Mouse (Mus musculus): ENCODE data around the gene Ptov1. TPM values are rescaled to one million over a fixed set of nuclear protein-coding genes. Genes with fewer than 3 reads are reported as not detected.

Gene Ptov1
- polyA plus RNA-seq, 1 experiment from 2014 or later, result 156 TPM

- no peaks in the 10 kb centered on the region for H3K27me3 ChIP-seq (ENCODE audit: control insufficient read depth, insufficient read depth, low read length)
- no peaks in the 10 kb centered on the region for H3K9me3 ChIP-seq (replicated peaks; ENCODE audit: control insufficient read depth, low read length)
- H3K4me3 ChIP-seq (replicated peaks; ENCODE audit: low read length), result no peak overlapping the region
- H3K27ac ChIP-seq (ENCODE audit: low read length), result no peak overlapping the region
- no peak for ATAC-seq (ENCODE audit: insufficient read depth, low FRiP score)
- peaks cover 27% of the 10 kb centered on the region for H3K36me3 ChIP-seq (ENCODE audit: control insufficient read depth, insufficient read depth, low read length)
- 62% methylated on average over 3 of the region's 3 CpGs for WGBS
- H3K9ac ChIP-seq (ENCODE audit: low read length), result no peak overlapping the region
- H3K4me1 ChIP-seq (ENCODE audit: control insufficient read depth, insufficient read depth, low read length), result peaks cover 18% of the 10 kb centered on the region
- no peak overlapping the region for H3K4me2 ChIP-seq (ENCODE audit: low read depth, low read length)
Observed at GRCm38 (mm10) chr7:44826771-44827170, 42.8 kb downstream of the Ptov1 start.

GRCm38 (mm10) chr7:44824872-44825271 is 44.7 kb downstream of the Ptov1 start:
- 15% methylated on average over 3 of the region's 3 CpGs for WGBS
- Histone ChIP-seq H3K9ac (ENCODE audit: low read length) (no peak overlapping the region), H3K4me3 (replicated peaks; ENCODE audit: low read length) (no peak overlapping the region), H3K9me3 (replicated peaks; ENCODE audit: control insufficient read depth, low read length) (no peaks in the 10 kb centered on the region), H3K4me1 (ENCODE audit: control insufficient read depth, insufficient read depth, low read length) (peaks cover 26% of the 10 kb centered on the region), H3K27ac (ENCODE audit: low read length) (no peak overlapping the region), H3K4me2 (ENCODE audit: low read depth, low read length) (no peak overlapping the region), H3K27me3 (ENCODE audit: control insufficient read depth, insufficient read depth, low read length) (no peaks in the 10 kb centered on the region), H3K36me3 (ENCODE audit: control insufficient read depth, insufficient read depth, low read length) (peaks cover 14% of the 10 kb centered on the region)
- ATAC-seq (ENCODE audit: insufficient read depth, low FRiP score), result 0 out of 2 replicates have a peak, but pooled peaks have one; percentile 35

- H3K4me1 ChIP-seq (ENCODE audit: control insufficient read depth, insufficient read depth, low read length), result peaks cover 38% of the 10 kb centered on the region
Observed at GRCm38 (mm10) chr7:44823409-44823808, 46.2 kb downstream of the Ptov1 start.

GRCm38 (mm10) chr7:44821666-44822448 is 47.7 kb downstream of the Ptov1 start:
- Histone ChIP-seq H3K4me1 (ENCODE audit: control insufficient read depth, insufficient read depth, low read length) (peaks cover 50% of the 10 kb centered on the region), H3K9ac (ENCODE audit: low read length) (no peak overlapping the region), H3K36me3 (ENCODE audit: control insufficient read depth, insufficient read depth, low read length) (no peaks in the 10 kb centered on the region), H3K9me3 (replicated peaks; ENCODE audit: control insufficient read depth, low read length) (no peaks in the 10 kb centered on the region), H3K4me3 (replicated peaks; ENCODE audit: low read length) (no peak overlapping the region), H3K4me2 (ENCODE audit: low read depth, low read length) (no peak overlapping the region), H3K27me3 (ENCODE audit: control insufficient read depth, insufficient read depth, low read length) (no peaks in the 10 kb centered on the region), H3K27ac (ENCODE audit: low read length) (no peak overlapping the region)
- 75% methylated on average over 7 of the region's 7 CpGs for WGBS
- no peak for ATAC-seq (ENCODE audit: insufficient read depth, low FRiP score)

More at GRCm38 (mm10) chr7:44823409-44823808, 46.2 kb downstream of the Ptov1 start:
- no peak for ATAC-seq (ENCODE audit: insufficient read depth, low FRiP score)
- Histone ChIP-seq H3K27me3 (ENCODE audit: control insufficient read depth, insufficient read depth, low read length) (no peaks in the 10 kb centered on the region), H3K36me3 (ENCODE audit: control insufficient read depth, insufficient read depth, low read length) (no peaks in the 10 kb centered on the region), H3K9ac (ENCODE audit: low read length) (no peak overlapping the region), H3K4me3 (replicated peaks; ENCODE audit: low read length) (no peak overlapping the region), H3K9me3 (replicated peaks; ENCODE audit: control insufficient read depth, low read length) (no peaks in the 10 kb centered on the region), H3K27ac (ENCODE audit: low read length) (no peak overlapping the region), H3K4me2 (ENCODE audit: low read depth, low read length) (no peak overlapping the region)
- 40% methylated on average over 7 of the region's 7 CpGs for WGBS

- Histone ChIP-seq H3K4me1 (ENCODE audit: control insufficient read depth, insufficient read depth, low read length) (peaks cover 46% of the 10 kb centered on the region), H3K27me3 (ENCODE audit: control insufficient read depth, insufficient read depth, low read length) (no peaks in the 10 kb centered on the region), H3K9ac (ENCODE audit: low read length) (0 out of 2 replicates have a peak overlapping the region, but pooled peaks have one; percentile 7), H3K36me3 (ENCODE audit: control insufficient read depth, insufficient read depth, low read length) (no peaks in the 10 kb centered on the region), H3K4me2 (ENCODE audit: low read depth, low read length) (no peak overlapping the region), H3K27ac (ENCODE audit: low read length) (no peak overlapping the region), H3K4me3 (replicated peaks; ENCODE audit: low read length) (no peak overlapping the region), H3K9me3 (replicated peaks; ENCODE audit: control insufficient read depth, low read length) (no peaks in the 10 kb centered on the region)
- WGBS, result 67% methylated on average over 3 of the region's 3 CpGs
- no peak for ATAC-seq (ENCODE audit: insufficient read depth, low FRiP score)
Observed at GRCm38 (mm10) chr7:44820525-44820924, 49.1 kb downstream of the Ptov1 start.

- no peak overlapping the region for H3K4me3 ChIP-seq (replicated peaks; ENCODE audit: low read length)
- 48% methylated on average over 5 of the region's 5 CpGs for WGBS
- 0 out of 2 replicates have a peak overlapping the region, but pooled peaks have one; percentile 89 for H3K4me2 ChIP-seq (ENCODE audit: low read depth, low read length)
- ATAC-seq (ENCODE audit: insufficient read depth, low FRiP score), result no peak
- 0 out of 2 replicates have a peak overlapping the region, but pooled peaks have one; percentile 6 for H3K9ac ChIP-seq (ENCODE audit: low read length)
- H3K4me1 ChIP-seq (ENCODE audit: control insufficient read depth, insufficient read depth, low read length), result peaks cover 50% of the 10 kb centered on the region
- no peaks in the 10 kb centered on the region for H3K27me3 ChIP-seq (ENCODE audit: control insufficient read depth, insufficient read depth, low read length)
- H3K27ac ChIP-seq (ENCODE audit: low read length), result no peak overlapping the region
- H3K36me3 ChIP-seq (ENCODE audit: control insufficient read depth, insufficient read depth, low read length), result no peaks in the 10 kb centered on the region
- no peaks in the 10 kb centered on the region for H3K9me3 ChIP-seq (replicated peaks; ENCODE audit: control insufficient read depth, low read length)
Observed at GRCm38 (mm10) chr7:44819863-44820262, 49.7 kb downstream of the Ptov1 start.

- Histone ChIP-seq H3K27me3 (ENCODE audit: control insufficient read depth, insufficient read depth, low read length) (no peaks in the 10 kb centered on the region), H3K36me3 (ENCODE audit: control insufficient read depth, insufficient read depth, low read length) (no peaks in the 10 kb centered on the region), H3K4me1 (ENCODE audit: control insufficient read depth, insufficient read depth, low read length) (peaks cover 51% of the 10 kb centered on the region), H3K4me2 (ENCODE audit: low read depth, low read length) (peak overlapping the region; percentile 89), H3K9me3 (replicated peaks; ENCODE audit: control insufficient read depth, low read length) (no peaks in the 10 kb centered on the region), H3K9ac (ENCODE audit: low read length) (peak overlapping the region; percentile 95), H3K4me3 (replicated peaks; ENCODE audit: low read length) (peak overlapping the region; percentile 85), H3K27ac (ENCODE audit: low read length) (peak overlapping the region; percentile 68)
- no peak for ATAC-seq (ENCODE audit: insufficient read depth, low FRiP score)
- 86% methylated on average over 2 of the region's 2 CpGs for WGBS
Observed at GRCm38 (mm10) chr7:44819391-44819790, 50.2 kb downstream of the Ptov1 start.

GRCm38 (mm10) chr7:44818751-44819235 is 50.8 kb downstream of the Ptov1 start:
- 31% methylated on average over 6 of the region's 6 CpGs for WGBS

GRCm38 (mm10) chr7:44818164-44818563 is 51.4 kb downstream of the Ptov1 start:
- ATAC-seq (ENCODE audit: insufficient read depth, low FRiP score), result no peak
- Histone ChIP-seq H3K36me3 (ENCODE audit: control insufficient read depth, insufficient read depth, low read length) (no peaks in the 10 kb centered on the region), H3K27ac (ENCODE audit: low read length) (peak overlapping the region; percentile 68), H3K27me3 (ENCODE audit: control insufficient read depth, insufficient read depth, low read length) (no peaks in the 10 kb centered on the region), H3K4me2 (ENCODE audit: low read depth, low read length) (peak overlapping the region; percentile 89), H3K9me3 (replicated peaks; ENCODE audit: control insufficient read depth, low read length) (no peaks in the 10 kb centered on the region), H3K4me1 (ENCODE audit: control insufficient read depth, insufficient read depth, low read length) (peaks cover 43% of the 10 kb centered on the region), H3K4me3 (replicated peaks; ENCODE audit: low read length) (peak overlapping the region; percentile 85), H3K9ac (ENCODE audit: low read length) (peak overlapping the region; percentile 95)
- WGBS, result 17% methylated on average over 2 of the region's 2 CpGs

More at GRCm38 (mm10) chr7:44818751-44819235, 50.8 kb downstream of the Ptov1 start:
- H3K4me3 ChIP-seq (replicated peaks; ENCODE audit: low read length), result peak overlapping the region; percentile 85
- H3K4me2 ChIP-seq (ENCODE audit: low read depth, low read length), result peak overlapping the region; percentile 89
- peaks cover 47% of the 10 kb centered on the region for H3K4me1 ChIP-seq (ENCODE audit: control insufficient read depth, insufficient read depth, low read length)
- H3K9me3 ChIP-seq (replicated peaks; ENCODE audit: control insufficient read depth, low read length), result no peaks in the 10 kb centered on the region
- ATAC-seq (ENCODE audit: insufficient read depth, low FRiP score), result no peak
- no peaks in the 10 kb centered on the region for H3K36me3 ChIP-seq (ENCODE audit: control insufficient read depth, insufficient read depth, low read length)
- H3K27me3 ChIP-seq (ENCODE audit: control insufficient read depth, insufficient read depth, low read length), result no peaks in the 10 kb centered on the region
- peak overlapping the region; percentile 95 for H3K9ac ChIP-seq (ENCODE audit: low read length)
- H3K27ac ChIP-seq (ENCODE audit: low read length), result peak overlapping the region; percentile 68
